Mouse (Mus musculus) testis, adult 2 months (tissue): ENCODE measurements at regions not wholly inside any gene's neighbourhood (a gene's known extent, or its start where the extent isn't known, plus 50 kb on each side); places are given as distances from the start of the nearest gene placed in this dataset.

Experiments used
- CTCF ChIP-seq: fragments of 200-500 bp; IDR thresholded peaks from 2 replicates; pipeline ENCODE4 v1.5.1; 2012; ENCODE audit warnings: low read depth, mild to moderate bottlenecking, inconsistent platforms, low read length, moderate library complexity; ENCODE audit not compliant: control insufficient read depth, insufficient read depth, insufficient replicate concordance
- POLR2A ChIP-seq: fragments of 200-500 bp; IDR thresholded peaks from 2 replicates; pipeline ENCODE4 v1.6.1; 2012; ENCODE audit warnings: low read depth, mild to moderate bottlenecking, inconsistent platforms, low read length, moderate library complexity; ENCODE audit not compliant: control insufficient read depth

- TF ChIP-seq CTCF (no peak), POLR2A (no peak)
Observed at GRCm38 (mm10) chr14:60528520-60528919, 105.3 kb upstream of the Spata13 start.
